Mouse (Mus musculus) bone marrow macrophage, adult 2 months (primary cell): ENCODE measurements around the gene Crb2.

Experiments
- CTCF ChIP-seq: IDR thresholded peaks from 2 replicates; pipeline ENCODE4 v1.5.1; 2012; ENCODE audit warnings: low read depth, mild to moderate bottlenecking, low read length, moderate library complexity
- POLR2A ChIP-seq: IDR thresholded peaks from 2 replicates; pipeline ENCODE4 v1.6.1; 2012; ENCODE audit warnings: mild to moderate bottlenecking, low read depth, low read length, borderline replicate concordance

DNA sequence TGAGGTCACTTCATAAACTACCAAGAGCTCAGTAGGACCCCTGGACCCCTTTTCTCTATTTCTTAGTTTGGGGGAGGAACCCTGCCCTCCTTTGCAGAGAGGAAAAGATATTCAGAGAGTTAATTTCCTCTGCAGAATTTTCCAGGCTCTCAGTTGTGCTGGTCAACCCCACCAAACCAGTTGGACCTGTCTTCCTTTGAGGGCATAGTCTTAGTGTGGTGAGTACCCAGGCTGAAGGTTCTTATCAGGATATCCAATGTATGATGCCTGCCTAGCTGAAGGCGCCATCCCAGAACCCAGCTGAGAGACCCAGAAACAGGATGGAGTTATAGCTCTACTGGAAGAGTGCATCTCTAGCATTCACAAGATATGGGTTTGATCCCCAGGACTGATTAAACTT, 24.9 kb upstream of the Crb2 start:
- TF ChIP-seq POLR2A (no peak), CTCF (no peak)
